Mouse (Mus musculus): ENCODE measurements at regions not wholly inside any gene's neighbourhood (a gene's known extent, or its start where the extent isn't known, plus 50 kb on each side); places are given as distances from the start of the nearest gene placed in this dataset.

GRCm38 (mm10) chr12:48223298-48223697 lies 1159.2 kb upstream of the Foxg1 start:
- H3K36me3 ChIP-seq (ENCODE audit: poor library complexity, severe bottlenecking): no peaks in the 10 kb centered on the region
- no peak overlapping the region for H3K4me3 ChIP-seq
- H3K27me3 ChIP-seq: no peaks in the 10 kb centered on the region
- peaks cover 14% of the 10 kb centered on the region for H3K4me1 ChIP-seq
- H3K9me3 ChIP-seq (replicated peaks): no peaks in the 10 kb centered on the region
- 0 out of 2 replicates have a peak, but pooled peaks have one; percentile 54 for ATAC-seq
- H3K9ac ChIP-seq: no peak overlapping the region
- H3K4me2 ChIP-seq: no peak overlapping the region
- H3K27ac ChIP-seq: no peak overlapping the region; the same call in 1 of the 2 replicates
- 25% methylated on average over 1 of the region's 1 CpGs for WGBS

- WGBS: 17% methylated on average over 3 of the region's 3 CpGs
- H3K36me3 ChIP-seq (ENCODE audit: poor library complexity, severe bottlenecking): no peaks in the 10 kb centered on the region
- peak; percentile 96 for ATAC-seq
- no peaks in the 10 kb centered on the region for H3K27me3 ChIP-seq
- no peak overlapping the region for H3K9ac ChIP-seq
- no peaks in the 10 kb centered on the region for H3K9me3 ChIP-seq (replicated peaks)
- no peak overlapping the region for H3K4me3 ChIP-seq
- H3K27ac ChIP-seq: peak overlapping the region; percentile 40; the same call in 1 of the 2 replicates
- no peak overlapping the region for H3K4me2 ChIP-seq
- peaks cover 14% of the 10 kb centered on the region for H3K4me1 ChIP-seq
Measured at GRCm38 (mm10) chr12:48221976-48222800, 1160.3 kb upstream of the Foxg1 start.

GRCm38 (mm10) chr12:48181831-48182230 lies 1200.6 kb upstream of the Foxg1 start:
- WGBS: 52% methylated on average over 1 of the region's 1 CpGs
- H3K4me3 ChIP-seq: no peak overlapping the region
- no peak for ATAC-seq
- no peaks in the 10 kb centered on the region for H3K27me3 ChIP-seq
- no peak overlapping the region for H3K27ac ChIP-seq
- H3K36me3 ChIP-seq (ENCODE audit: poor library complexity, severe bottlenecking): no peaks in the 10 kb centered on the region
- no peak overlapping the region for H3K9ac ChIP-seq
- no peaks in the 10 kb centered on the region for H3K4me1 ChIP-seq
- H3K4me2 ChIP-seq: no peak overlapping the region
- H3K9me3 ChIP-seq (replicated peaks): no peaks in the 10 kb centered on the region

- ATAC-seq: no peak
- no peak overlapping the region for H3K4me2 ChIP-seq
- H3K27ac ChIP-seq: no peak overlapping the region
- no peaks in the 10 kb centered on the region for H3K9me3 ChIP-seq (replicated peaks)
- H3K4me3 ChIP-seq: no peak overlapping the region
- H3K27me3 ChIP-seq: no peaks in the 10 kb centered on the region
- WGBS: 81% methylated on average over 6 of the region's 6 CpGs
- no peaks in the 10 kb centered on the region for H3K4me1 ChIP-seq
- no peaks in the 10 kb centered on the region for H3K36me3 ChIP-seq (ENCODE audit: poor library complexity, severe bottlenecking)
- H3K9ac ChIP-seq: no peak overlapping the region
Measured at GRCm38 (mm10) chr12:48173926-48174601, 1208.4 kb upstream of the Foxg1 start.

GRCm38 (mm10) chr12:48146117-48146516 lies 1236.3 kb upstream of the Foxg1 start:
- Histone ChIP-seq H3K9ac (no peak overlapping the region), H3K27ac (no peak overlapping the region), H3K36me3 (ENCODE audit: poor library complexity, severe bottlenecking) (no peaks in the 10 kb centered on the region), H3K9me3 (replicated peaks) (no peaks in the 10 kb centered on the region), H3K4me3 (no peak overlapping the region), H3K27me3 (no peaks in the 10 kb centered on the region), H3K4me1 (no peaks in the 10 kb centered on the region), H3K4me2 (no peak overlapping the region)
- 0 out of 2 replicates have a peak, but pooled peaks have one; percentile 45 for ATAC-seq

- 82% methylated on average over 4 of the region's 4 CpGs for WGBS
- ATAC-seq: no peak
Measured at GRCm38 (mm10) chr12:48122996-48123395, 1259.5 kb upstream of the Foxg1 start.

GRCm38 (mm10) chr12:48099727-48100126 lies 1281.0 kb upstream of the Nova1 start:
- H3K4me3 ChIP-seq: no peak overlapping the region
- H3K4me2 ChIP-seq: no peak overlapping the region
- H3K9ac ChIP-seq: no peak overlapping the region
- H3K36me3 ChIP-seq (ENCODE audit: poor library complexity, severe bottlenecking): no peaks in the 10 kb centered on the region
- no peaks in the 10 kb centered on the region for H3K4me1 ChIP-seq
- peaks cover 5% of the 10 kb centered on the region; the same call in 1 of the 2 replicates for H3K9me3 ChIP-seq (replicated peaks)
- WGBS: 76% methylated on average over 3 of the region's 3 CpGs
- no peak overlapping the region for H3K27ac ChIP-seq
- H3K27me3 ChIP-seq: no peaks in the 10 kb centered on the region
- ATAC-seq: peak; percentile 36; the same call in 1 of the 2 replicates

More at GRCm38 (mm10) chr12:48122996-48123395, 1259.5 kb upstream of the Foxg1 start:
- Histone ChIP-seq H3K4me1 (no peaks in the 10 kb centered on the region), H3K4me2 (no peak overlapping the region), H3K9me3 (replicated peaks) (no peaks in the 10 kb centered on the region), H3K36me3 (ENCODE audit: poor library complexity, severe bottlenecking) (no peaks in the 10 kb centered on the region), H3K9ac (no peak overlapping the region), H3K27me3 (no peaks in the 10 kb centered on the region), H3K4me3 (no peak overlapping the region), H3K27ac (no peak overlapping the region)

- no peak for ATAC-seq
- Histone ChIP-seq H3K9me3 (replicated peaks) (no peaks in the 10 kb centered on the region), H3K27me3 (no peaks in the 10 kb centered on the region), H3K36me3 (ENCODE audit: poor library complexity, severe bottlenecking) (no peaks in the 10 kb centered on the region), H3K4me2 (no peak overlapping the region), H3K4me1 (no peaks in the 10 kb centered on the region), H3K9ac (no peak overlapping the region), H3K27ac (no peak overlapping the region), H3K4me3 (no peak overlapping the region)
- WGBS: 90% methylated on average over 5 of the region's 5 CpGs
Measured at GRCm38 (mm10) chr12:48086988-48087387, 1268.3 kb upstream of the Nova1 start.

- Histone ChIP-seq H3K27me3 (no peaks in the 10 kb centered on the region), H3K4me2 (no peak overlapping the region), H3K36me3 (ENCODE audit: poor library complexity, severe bottlenecking) (no peaks in the 10 kb centered on the region), H3K27ac (no peak overlapping the region), H3K9ac (no peak overlapping the region), H3K9me3 (replicated peaks) (no peaks in the 10 kb centered on the region), H3K4me1 (no peaks in the 10 kb centered on the region), H3K4me3 (no peak overlapping the region)
- WGBS: 91% methylated on average over 3 of the region's 3 CpGs
- no peak for ATAC-seq
Measured at GRCm38 (mm10) chr12:48083377-48083776, 1264.6 kb upstream of the Nova1 start.

- no peak overlapping the region for H3K4me3 ChIP-seq
- no peaks in the 10 kb centered on the region for H3K27me3 ChIP-seq
- no peak for ATAC-seq
- H3K9ac ChIP-seq: no peak overlapping the region
- 87% methylated on average over 2 of the region's 2 CpGs for WGBS
- H3K4me2 ChIP-seq: no peak overlapping the region
- H3K9me3 ChIP-seq (replicated peaks): no peaks in the 10 kb centered on the region
- no peak overlapping the region for H3K27ac ChIP-seq
- H3K4me1 ChIP-seq: no peaks in the 10 kb centered on the region
- H3K36me3 ChIP-seq (ENCODE audit: poor library complexity, severe bottlenecking): no peaks in the 10 kb centered on the region
Measured at GRCm38 (mm10) chr12:48062620-48062942, 1243.9 kb upstream of the Nova1 start.

GRCm38 (mm10) chr12:48061898-48062619 lies 1243.3 kb upstream of the Nova1 start:
- H3K4me1 ChIP-seq: no peaks in the 10 kb centered on the region
- H3K36me3 ChIP-seq (ENCODE audit: poor library complexity, severe bottlenecking): no peaks in the 10 kb centered on the region
- H3K4me2 ChIP-seq: no peak overlapping the region
- H3K9ac ChIP-seq: no peak overlapping the region
- H3K4me3 ChIP-seq: no peak overlapping the region
- H3K27ac ChIP-seq: no peak overlapping the region
- ATAC-seq: no peak; the same call in 1 of the 2 replicates
- WGBS: 74% methylated on average over 8 of the region's 8 CpGs
- H3K27me3 ChIP-seq: no peaks in the 10 kb centered on the region
- no peaks in the 10 kb centered on the region for H3K9me3 ChIP-seq (replicated peaks)

- H3K36me3 ChIP-seq (ENCODE audit: poor library complexity, severe bottlenecking): no peaks in the 10 kb centered on the region
- H3K4me2 ChIP-seq: no peak overlapping the region
- no peaks in the 10 kb centered on the region for H3K27me3 ChIP-seq
- H3K4me1 ChIP-seq: no peaks in the 10 kb centered on the region
- H3K9me3 ChIP-seq (replicated peaks): no peaks in the 10 kb centered on the region
- H3K9ac ChIP-seq: no peak overlapping the region
- no peak for ATAC-seq
- H3K4me3 ChIP-seq: no peak overlapping the region
- no peak overlapping the region for H3K27ac ChIP-seq
Measured at GRCm38 (mm10) chr12:48020416-48020815, 1201.7 kb upstream of the Nova1 start.

All from forebrain, embryonic 13.5 days (tissue).